Mouse (Mus musculus): Measurements from ENCODE around the gene Uqcr10. TPM values are rescaled to one million over a fixed set of nuclear protein-coding genes. Genes with fewer than 3 reads are reported as not detected.

The Uqcr10 gene
- polyA plus RNA-seq, 1 experiment from 2014 or later: 962 TPM

DNA sequence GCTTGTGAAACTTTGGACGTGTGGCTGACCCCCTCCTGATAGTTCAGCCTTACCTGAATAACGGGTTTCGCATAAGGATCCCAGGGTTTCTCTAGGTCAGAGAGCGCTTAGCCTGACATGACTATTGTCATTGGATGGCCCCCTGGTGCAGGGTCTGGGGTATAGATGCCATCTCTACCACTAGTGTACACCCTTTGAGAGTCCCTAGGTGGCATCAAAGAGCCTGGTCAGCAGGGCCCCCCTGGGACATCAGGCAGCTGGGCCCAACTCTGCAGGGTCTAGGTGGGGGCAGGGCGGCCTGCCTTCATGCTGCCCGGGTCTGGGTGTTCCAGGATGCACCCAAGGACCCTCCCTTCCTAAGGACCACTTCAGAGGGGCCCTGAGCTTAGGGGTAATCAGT is 32.2 kb upstream of the Uqcr10 start:
- no peak overlapping the region for H3K9ac ChIP-seq (replicated peaks; ENCODE audit: low read length)
- no peaks in the 10 kb centered on the region for H3K9me3 ChIP-seq (ENCODE audit: low read length)
- no peak overlapping the region for H3K4me2 ChIP-seq (replicated peaks; ENCODE audit: low read depth, low read length)
- 57% methylated on average over 6 of the region's 6 CpGs for WGBS
- no peaks in the 10 kb centered on the region for H3K4me1 ChIP-seq (ENCODE audit: insufficient read depth, low read length)
- ATAC-seq (ENCODE audit: low FRiP score, low TSS enrichment): no peak
- no peak overlapping the region for H3K27ac ChIP-seq (ENCODE audit: low read length)
- H3K36me3 ChIP-seq (ENCODE audit: insufficient read depth, low read length): no peaks in the 10 kb centered on the region
- no peaks in the 10 kb centered on the region for H3K27me3 ChIP-seq (ENCODE audit: insufficient read depth, low read length)
- H3K4me3 ChIP-seq (ENCODE audit: low read length): no peak overlapping the region

DNA sequence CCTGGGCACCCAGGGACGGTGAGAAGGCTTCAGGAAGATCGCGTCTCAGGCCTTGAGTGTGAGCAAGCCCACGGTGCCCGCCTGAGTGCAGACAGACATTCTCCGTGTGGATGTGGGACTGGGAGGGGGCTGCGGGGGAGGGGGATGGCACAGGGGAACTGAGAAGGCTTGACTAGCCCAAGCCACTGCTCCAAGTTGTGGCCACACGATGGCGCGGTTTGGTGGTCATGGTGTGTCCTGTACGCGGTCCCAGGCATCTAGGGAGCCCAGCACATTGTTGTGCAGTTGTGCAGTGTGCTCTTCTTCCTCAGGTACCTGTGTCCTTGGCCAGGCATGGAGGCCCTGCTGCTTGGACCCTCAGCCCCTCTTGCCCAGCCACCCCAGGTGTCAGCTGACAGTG is 30.0 kb upstream of the Uqcr10 start:
- no peak for ATAC-seq (ENCODE audit: low FRiP score, low TSS enrichment)
- no peaks in the 10 kb centered on the region for H3K9me3 ChIP-seq (ENCODE audit: low read length)
- 33% methylated on average over 12 of the region's 12 CpGs for WGBS

DNA sequence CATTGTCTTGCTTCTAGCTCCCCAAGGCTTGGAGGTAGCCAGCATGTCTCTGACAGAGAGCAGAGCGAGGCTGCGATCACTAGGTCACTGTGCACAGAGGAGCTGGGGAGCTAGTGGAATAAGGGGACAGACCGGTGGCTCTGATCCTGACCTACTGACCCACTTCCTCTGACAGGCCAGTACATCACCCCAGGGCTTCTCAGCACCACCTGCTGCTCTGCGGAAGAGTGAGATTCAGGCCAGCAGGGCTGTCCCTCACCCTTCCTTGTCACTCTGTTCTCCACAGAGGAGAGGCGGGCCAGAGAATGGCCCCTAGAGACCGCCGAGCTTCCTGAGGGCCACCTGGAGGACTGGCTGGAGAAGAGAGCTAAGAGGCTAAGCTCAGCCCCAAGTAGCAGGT is 27.6 kb upstream of the Uqcr10 start:
- Histone ChIP-seq H3K4me3 (ENCODE audit: low read length) (no peak overlapping the region), H3K4me1 (ENCODE audit: insufficient read depth, low read length) (0 out of 2 replicates have a peak, but pooled peaks cover 3% of the 10 kb centered on the region), H3K9me3 (ENCODE audit: low read length) (no peaks in the 10 kb centered on the region), H3K27ac (ENCODE audit: low read length) (no peak overlapping the region), H3K4me2 (replicated peaks; ENCODE audit: low read depth, low read length) (no peak overlapping the region), H3K27me3 (ENCODE audit: insufficient read depth, low read length) (no peaks in the 10 kb centered on the region), H3K36me3 (ENCODE audit: insufficient read depth, low read length) (no peaks in the 10 kb centered on the region), H3K9ac (replicated peaks; ENCODE audit: low read length) (no peak overlapping the region)
- WGBS: 64% methylated on average over 7 of the region's 7 CpGs
- ATAC-seq (ENCODE audit: low FRiP score, low TSS enrichment): no peak

More for the DNA sequence above, 30.0 kb upstream of the Uqcr10 start:
- no peak overlapping the region for H3K4me2 ChIP-seq (replicated peaks; ENCODE audit: low read depth, low read length)
- no peak overlapping the region for H3K27ac ChIP-seq (ENCODE audit: low read length)
- no peaks in the 10 kb centered on the region for H3K36me3 ChIP-seq (ENCODE audit: insufficient read depth, low read length)
- H3K4me1 ChIP-seq (ENCODE audit: insufficient read depth, low read length): 0 out of 2 replicates have a peak, but pooled peaks cover 3% of the 10 kb centered on the region
- no peak overlapping the region for H3K9ac ChIP-seq (replicated peaks; ENCODE audit: low read length)
- H3K27me3 ChIP-seq (ENCODE audit: insufficient read depth, low read length): no peaks in the 10 kb centered on the region
- no peak overlapping the region for H3K4me3 ChIP-seq (ENCODE audit: low read length)

DNA sequence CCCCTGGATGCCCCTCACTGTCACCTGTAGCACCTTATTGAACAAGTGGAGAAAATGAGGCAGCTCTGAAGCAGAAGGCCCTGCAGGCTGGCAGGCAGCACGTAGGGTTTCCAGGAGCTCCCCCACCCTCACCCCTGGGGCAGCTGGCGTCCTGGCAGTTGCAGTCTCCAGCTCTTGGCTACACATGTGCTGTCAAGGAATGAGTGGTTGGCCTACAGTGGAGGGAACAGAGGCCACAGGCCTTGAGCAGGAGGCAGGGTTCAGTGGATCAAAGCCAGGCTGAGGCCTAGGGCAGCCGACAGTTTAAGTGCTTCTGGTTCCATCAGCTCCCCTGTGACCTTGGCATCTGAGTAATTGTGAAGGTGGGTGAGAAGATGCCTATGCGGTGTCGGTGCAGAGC is 26.8 kb upstream of the Uqcr10 start:
- WGBS: 79% methylated on average over 5 of the region's 5 CpGs
- no peaks in the 10 kb centered on the region for H3K36me3 ChIP-seq (ENCODE audit: insufficient read depth, low read length)
- no peaks in the 10 kb centered on the region for H3K27me3 ChIP-seq (ENCODE audit: insufficient read depth, low read length)
- no peak for ATAC-seq (ENCODE audit: low FRiP score, low TSS enrichment)
- no peak overlapping the region for H3K27ac ChIP-seq (ENCODE audit: low read length)
- no peak overlapping the region for H3K4me3 ChIP-seq (ENCODE audit: low read length)
- 0 out of 2 replicates have a peak, but pooled peaks cover 3% of the 10 kb centered on the region for H3K4me1 ChIP-seq (ENCODE audit: insufficient read depth, low read length)
- no peaks in the 10 kb centered on the region for H3K9me3 ChIP-seq (ENCODE audit: low read length)
- H3K4me2 ChIP-seq (replicated peaks; ENCODE audit: low read depth, low read length): no peak overlapping the region
- H3K9ac ChIP-seq (replicated peaks; ENCODE audit: low read length): no peak overlapping the region

DNA sequence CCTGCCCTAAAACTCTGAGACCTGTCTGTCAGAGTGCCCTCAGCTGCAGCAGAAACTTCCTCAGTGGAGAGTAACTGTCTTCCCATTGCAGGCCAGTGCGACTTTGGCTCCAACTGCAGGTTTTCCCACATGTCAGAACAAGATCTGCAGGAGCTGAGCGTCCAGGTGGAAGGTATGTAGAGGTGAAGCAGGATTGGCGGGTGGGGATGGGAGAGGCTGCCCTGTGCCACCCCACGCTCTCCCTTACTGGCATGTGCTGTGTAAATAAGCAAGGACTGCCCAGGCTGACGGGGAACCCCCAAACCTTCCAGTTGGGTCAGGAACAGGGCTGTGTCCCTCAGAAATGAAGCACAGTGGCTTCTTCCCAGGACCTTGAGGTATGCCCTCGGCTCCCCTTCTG is 26.0 kb upstream of the Uqcr10 start:
- H3K36me3 ChIP-seq (ENCODE audit: insufficient read depth, low read length): peaks cover 7% of the 10 kb centered on the region; the same call in 1 of the 2 replicates
- H3K4me1 ChIP-seq (ENCODE audit: insufficient read depth, low read length): 0 out of 2 replicates have a peak, but pooled peaks cover 3% of the 10 kb centered on the region
- H3K27me3 ChIP-seq (ENCODE audit: insufficient read depth, low read length): no peaks in the 10 kb centered on the region
- H3K4me2 ChIP-seq (replicated peaks; ENCODE audit: low read depth, low read length): no peak overlapping the region
- ATAC-seq (ENCODE audit: low FRiP score, low TSS enrichment): no peak
- H3K4me3 ChIP-seq (ENCODE audit: low read length): no peak overlapping the region
- H3K9ac ChIP-seq (replicated peaks; ENCODE audit: low read length): no peak overlapping the region
- no peak overlapping the region for H3K27ac ChIP-seq (ENCODE audit: low read length)
- 73% methylated on average over 6 of the region's 6 CpGs for WGBS
- H3K9me3 ChIP-seq (ENCODE audit: low read length): no peaks in the 10 kb centered on the region

DNA sequence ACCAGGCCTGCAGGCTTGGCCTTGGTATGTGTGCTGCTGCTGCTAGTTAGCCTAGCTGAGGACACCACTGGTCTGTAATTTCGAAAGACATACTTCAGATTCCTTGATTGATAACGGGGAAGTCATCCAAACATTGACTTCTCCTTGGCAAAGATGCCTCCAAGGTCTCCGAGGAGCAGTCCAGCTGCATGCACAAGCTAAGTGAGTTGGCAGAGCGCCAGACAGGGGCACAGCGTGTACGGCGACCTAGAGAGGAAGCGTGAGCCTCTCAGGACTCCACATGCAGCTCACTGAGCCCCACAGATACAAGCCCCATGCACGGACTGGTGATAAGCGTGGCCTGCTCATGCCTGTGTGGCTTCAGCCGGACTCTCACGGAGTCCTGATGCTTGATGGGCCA is 25.5 kb upstream of the Uqcr10 start:
- Histone ChIP-seq H3K27ac (ENCODE audit: low read length) (no peak overlapping the region), H3K9me3 (ENCODE audit: low read length) (no peaks in the 10 kb centered on the region), H3K4me3 (ENCODE audit: low read length) (no peak overlapping the region), H3K9ac (replicated peaks; ENCODE audit: low read length) (no peak overlapping the region), H3K4me2 (replicated peaks; ENCODE audit: low read depth, low read length) (no peak overlapping the region), H3K27me3 (ENCODE audit: insufficient read depth, low read length) (no peaks in the 10 kb centered on the region), H3K36me3 (ENCODE audit: insufficient read depth, low read length) (peaks cover 11% of the 10 kb centered on the region; the same call in 1 of the 2 replicates), H3K4me1 (ENCODE audit: insufficient read depth, low read length) (0 out of 2 replicates have a peak, but pooled peaks cover 3% of the 10 kb centered on the region)
- no peak for ATAC-seq (ENCODE audit: low FRiP score, low TSS enrichment)
- WGBS: 57% methylated on average over 12 of the region's 12 CpGs

DNA sequence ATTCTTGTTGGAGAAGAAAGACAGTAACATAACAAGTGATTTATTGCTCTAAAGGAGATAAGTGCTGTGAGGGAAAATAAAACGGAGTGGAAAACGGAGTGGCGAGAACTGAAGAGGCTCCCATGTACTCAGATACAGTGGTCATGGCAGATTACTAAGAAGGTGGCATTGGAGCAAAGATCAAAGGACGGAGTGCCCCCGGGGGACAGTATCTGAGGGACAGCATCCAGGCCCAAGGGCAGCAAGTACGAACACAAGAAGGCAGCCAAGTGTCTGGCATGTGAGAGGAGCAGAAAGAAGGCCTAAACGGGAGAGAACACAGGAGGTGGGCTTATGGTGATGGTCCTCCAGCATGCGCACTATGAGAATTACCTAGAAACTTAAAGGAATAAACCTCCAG is 17.6 kb upstream of the Uqcr10 start:
- Histone ChIP-seq H3K27me3 (ENCODE audit: insufficient read depth, low read length) (no peaks in the 10 kb centered on the region), H3K36me3 (ENCODE audit: insufficient read depth, low read length) (peaks cover 11% of the 10 kb centered on the region; the same call in 1 of the 2 replicates), H3K27ac (ENCODE audit: low read length) (no peak overlapping the region), H3K4me2 (replicated peaks; ENCODE audit: low read depth, low read length) (no peak overlapping the region), H3K9ac (replicated peaks; ENCODE audit: low read length) (no peak overlapping the region), H3K4me1 (ENCODE audit: insufficient read depth, low read length) (peaks cover 9% of the 10 kb centered on the region; the same call in 1 of the 2 replicates), H3K4me3 (ENCODE audit: low read length) (no peak overlapping the region), H3K9me3 (ENCODE audit: low read length) (no peaks in the 10 kb centered on the region)
- 60% methylated on average over 8 of the region's 8 CpGs for WGBS
- no peak for ATAC-seq (ENCODE audit: low FRiP score, low TSS enrichment)

DNA sequence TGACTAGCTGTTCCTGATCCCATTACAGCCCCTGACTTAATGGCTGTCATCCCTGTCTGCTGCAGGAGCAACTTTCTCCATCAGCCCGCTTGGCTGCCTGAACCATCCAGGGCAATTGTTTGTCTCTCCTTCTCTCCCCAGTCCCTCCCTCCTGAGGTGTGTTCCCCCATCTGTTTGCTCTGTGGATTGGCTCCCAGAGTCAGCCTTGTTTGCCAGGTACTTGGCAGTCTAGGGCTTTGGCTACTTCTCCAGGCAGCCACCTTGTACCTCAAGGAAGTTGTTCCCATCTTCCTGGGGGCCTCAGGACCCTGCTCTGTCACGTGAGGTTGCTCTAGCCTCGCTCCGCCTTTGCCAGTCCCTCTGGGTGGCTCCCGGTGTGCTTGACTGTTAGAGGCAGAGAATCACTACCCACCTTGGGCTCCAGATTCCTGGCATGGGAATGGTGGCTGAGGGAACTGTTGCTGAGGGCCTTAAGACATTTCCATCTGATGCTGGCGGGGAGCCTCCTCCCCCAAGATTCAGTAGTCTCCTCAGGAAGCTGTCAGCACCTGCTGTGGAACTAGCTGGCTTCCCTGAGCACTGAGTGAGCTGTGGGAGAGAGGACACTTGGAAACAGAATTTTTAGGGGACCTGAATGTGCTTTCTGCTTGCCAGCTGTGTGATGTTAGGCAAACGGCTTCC is 16.9 kb upstream of the Uqcr10 start:
- H3K9ac ChIP-seq (replicated peaks; ENCODE audit: low read length): no peak overlapping the region
- H3K36me3 ChIP-seq (ENCODE audit: insufficient read depth, low read length): peaks cover 11% of the 10 kb centered on the region; the same call in 1 of the 2 replicates
- no peaks in the 10 kb centered on the region for H3K9me3 ChIP-seq (ENCODE audit: low read length)
- WGBS: 45% methylated on average over 7 of the region's 7 CpGs
- no peaks in the 10 kb centered on the region for H3K27me3 ChIP-seq (ENCODE audit: insufficient read depth, low read length)
- H3K4me2 ChIP-seq (replicated peaks; ENCODE audit: low read depth, low read length): no peak overlapping the region
- H3K4me1 ChIP-seq (ENCODE audit: insufficient read depth, low read length): peaks cover 9% of the 10 kb centered on the region; the same call in 1 of the 2 replicates
- no peak overlapping the region for H3K27ac ChIP-seq (ENCODE audit: low read length)
- ATAC-seq (ENCODE audit: low FRiP score, low TSS enrichment): no peak
- no peak overlapping the region for H3K4me3 ChIP-seq (ENCODE audit: low read length)

GRCm38 (mm10) chr11:4720393-4720792 is 16.3 kb upstream of the Uqcr10 start:
- Histone ChIP-seq H3K4me1 (ENCODE audit: insufficient read depth, low read length) (peaks cover 9% of the 10 kb centered on the region; the same call in 1 of the 2 replicates), H3K36me3 (ENCODE audit: insufficient read depth, low read length) (peaks cover 6% of the 10 kb centered on the region; the same call in 1 of the 2 replicates), H3K9me3 (ENCODE audit: low read length) (no peaks in the 10 kb centered on the region), H3K27me3 (ENCODE audit: insufficient read depth, low read length) (no peaks in the 10 kb centered on the region), H3K27ac (ENCODE audit: low read length) (no peak overlapping the region), H3K9ac (replicated peaks; ENCODE audit: low read length) (no peak overlapping the region), H3K4me3 (ENCODE audit: low read length) (no peak overlapping the region), H3K4me2 (replicated peaks; ENCODE audit: low read depth, low read length) (no peak overlapping the region)
- WGBS: 50% methylated on average over 11 of the region's 11 CpGs
- ATAC-seq (ENCODE audit: low FRiP score, low TSS enrichment): no peak

- WGBS: 87% methylated on average over 9 of the region's 9 CpGs
- no peaks in the 10 kb centered on the region for H3K9me3 ChIP-seq (ENCODE audit: low read length)
- H3K27ac ChIP-seq (ENCODE audit: low read length): no peak overlapping the region
- H3K4me2 ChIP-seq (replicated peaks; ENCODE audit: low read depth, low read length): no peak overlapping the region
- peaks cover 9% of the 10 kb centered on the region; the same call in 1 of the 2 replicates for H3K4me1 ChIP-seq (ENCODE audit: insufficient read depth, low read length)
- no peak overlapping the region for H3K4me3 ChIP-seq (ENCODE audit: low read length)
- peaks cover 2% of the 10 kb centered on the region; the same call in 1 of the 2 replicates for H3K36me3 ChIP-seq (ENCODE audit: insufficient read depth, low read length)
- H3K27me3 ChIP-seq (ENCODE audit: insufficient read depth, low read length): no peaks in the 10 kb centered on the region
- no peak for ATAC-seq (ENCODE audit: low FRiP score, low TSS enrichment)
- H3K9ac ChIP-seq (replicated peaks; ENCODE audit: low read length): no peak overlapping the region
These were observed 15.8 kb upstream of the Uqcr10 start for GRCm38 (mm10) chr11:4719961-4720360.
